Mouse (Mus musculus) heart, postnatal 0 days (tissue): Measurements from ENCODE around the gene Tsnax.

Source experiments
- CTCF ChIP-seq: IDR thresholded peaks from 2 replicates; pipeline ENCODE4 v1.5.1; 2016; ENCODE audit warnings: antibody characterized with exemption, control low read depth, low read depth
- EP300 ChIP-seq: IDR thresholded peaks from 2 replicates; pipeline ENCODE4 v1.6.1; 2016; ENCODE audit warnings: antibody characterized with exemption, low read depth

GRCm38 (mm10) chr8:124976211-124976610 is 36.6 kb upstream of the Tsnax start:
- TF ChIP-seq EP300 (no peak), CTCF (no peak)
